Mouse (Mus musculus) hindbrain, embryonic 15.5 days (tissue): ENCODE measurements around the gene Adamtsl5. TPM values are rescaled to one million over a fixed set of nuclear protein-coding genes. Genes with fewer than 3 reads are reported as not detected.

ENCODE experiments used
- ATAC-seq: fragments of 200-750 bp; cut with Nextera tagmentation; 2 replicates; pipeline ENCODE4 v1.8.0; 2017; ENCODE audit warnings: low read depth, moderate number of reproducible peaks, moderate TSS enrichment; ENCODE audit not compliant: low FRiP score
- H3K27ac ChIP-seq: fragments of 300-500 bp; sonication (generic); replicated peaks from 2 replicates; pipeline ENCODE4 v1.5.1; 2015; ENCODE audit warnings: mild to moderate bottlenecking, inconsistent platforms
- H3K27me3 ChIP-seq: fragments of 300-500 bp; sonication (generic); 2 replicates; pipeline ENCODE4 v1.6.1; 2015; ENCODE audit warnings: control low read depth, inconsistent platforms
- H3K36me3 ChIP-seq: fragments of 300-500 bp; sonication (generic); 2 replicates; pipeline ENCODE4 v1.6.1; 2015; ENCODE audit warnings: control low read depth, inconsistent platforms
- H3K4me1 ChIP-seq: fragments of 300-500 bp; sonication (generic); replicated peaks from 2 replicates; pipeline ENCODE4 v1.6.1; 2015; ENCODE audit warnings: control low read depth, inconsistent platforms
- H3K4me2 ChIP-seq: fragments of 300-500 bp; sonication (generic); 2 replicates; pipeline ENCODE4 v1.6.1; 2015; ENCODE audit warnings: moderate library complexity, mild to moderate bottlenecking, inconsistent platforms
- H3K4me3 ChIP-seq: fragments of 300-500 bp; sonication (generic); 2 replicates; pipeline ENCODE4 v1.5.1; 2015; ENCODE audit warnings: mild to moderate bottlenecking, inconsistent platforms
- H3K9ac ChIP-seq: fragments of 300-500 bp; sonication (generic); 2 replicates; pipeline ENCODE4 v1.6.1; 2015; ENCODE audit warnings: inconsistent platforms
- H3K9me3 ChIP-seq: fragments of 300-500 bp; sonication (generic); 2 replicates; pipeline ENCODE4 v1.6.1; 2016; ENCODE audit warnings: control low read depth, inconsistent platforms
- WGBS: fragments of 180-500 bp; shearing (Covaris S2); methylation state at CpG from one replicate; pipeline ENCODE4 v1.1.7; 2015; 5-methylcytosine and 5-hydroxymethylcytosine counted together
- polyA plus RNA-seq: library from polyadenylated mRNA; unstranded; fragments of >200 nt; fragmentation: Nextera tagmentation; extraction: Ambion mirVana; gene quantifications from 2 replicates; pipeline ENCODE4 v1.2.1, GENCODE M21; 2015

Gene Adamtsl5
- polyA plus RNA-seq, 1 experiment from 2014 or later = 1.2 TPM

DNA sequence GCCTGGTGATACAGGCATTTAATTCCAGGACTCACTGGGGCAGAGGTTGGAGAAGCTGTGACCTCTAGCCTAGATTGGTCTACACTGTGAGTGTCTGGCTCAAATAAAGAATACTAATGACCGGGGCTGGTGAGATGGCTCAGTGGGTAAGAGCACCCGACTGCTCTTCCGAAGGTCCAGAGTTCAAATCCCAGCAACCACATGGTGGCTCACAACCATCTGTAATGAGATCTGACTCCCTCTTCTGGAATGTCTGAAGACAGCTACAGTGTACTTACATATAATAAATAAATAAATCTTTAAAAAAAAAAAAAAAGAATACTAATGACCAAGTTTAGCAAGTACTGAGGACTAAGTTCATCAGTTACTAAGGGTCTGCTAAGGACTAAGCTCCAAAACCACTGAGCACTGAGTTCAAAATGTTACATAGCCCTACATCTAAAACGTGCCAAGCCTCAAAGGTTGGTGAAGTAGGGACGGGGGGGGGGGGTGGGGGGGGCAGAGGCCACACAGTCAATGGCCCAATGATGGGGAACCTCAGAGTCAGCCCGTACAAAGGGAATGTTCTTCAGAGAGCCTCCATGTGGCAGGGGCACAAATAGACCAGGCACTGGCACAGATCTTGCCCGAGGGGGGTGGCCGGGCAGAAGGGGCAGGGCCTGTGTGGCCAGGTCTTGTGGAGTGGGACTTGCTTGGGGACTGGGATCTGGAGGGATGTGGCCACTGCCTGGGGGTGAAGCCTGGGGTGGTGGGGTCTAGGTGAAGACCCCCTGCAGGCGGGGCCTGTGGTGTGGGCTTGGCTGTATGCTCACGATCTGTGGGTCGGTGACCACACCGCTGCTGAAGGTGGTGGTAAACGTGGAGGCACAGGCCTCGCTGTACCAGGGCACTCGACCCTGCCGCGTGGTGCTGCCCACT is 23.8 kb downstream of the Adamtsl5 start:
- 73% methylated on average over 17 of the region's 17 CpGs for WGBS
- H3K27ac ChIP-seq = no peak overlapping the region

DNA sequence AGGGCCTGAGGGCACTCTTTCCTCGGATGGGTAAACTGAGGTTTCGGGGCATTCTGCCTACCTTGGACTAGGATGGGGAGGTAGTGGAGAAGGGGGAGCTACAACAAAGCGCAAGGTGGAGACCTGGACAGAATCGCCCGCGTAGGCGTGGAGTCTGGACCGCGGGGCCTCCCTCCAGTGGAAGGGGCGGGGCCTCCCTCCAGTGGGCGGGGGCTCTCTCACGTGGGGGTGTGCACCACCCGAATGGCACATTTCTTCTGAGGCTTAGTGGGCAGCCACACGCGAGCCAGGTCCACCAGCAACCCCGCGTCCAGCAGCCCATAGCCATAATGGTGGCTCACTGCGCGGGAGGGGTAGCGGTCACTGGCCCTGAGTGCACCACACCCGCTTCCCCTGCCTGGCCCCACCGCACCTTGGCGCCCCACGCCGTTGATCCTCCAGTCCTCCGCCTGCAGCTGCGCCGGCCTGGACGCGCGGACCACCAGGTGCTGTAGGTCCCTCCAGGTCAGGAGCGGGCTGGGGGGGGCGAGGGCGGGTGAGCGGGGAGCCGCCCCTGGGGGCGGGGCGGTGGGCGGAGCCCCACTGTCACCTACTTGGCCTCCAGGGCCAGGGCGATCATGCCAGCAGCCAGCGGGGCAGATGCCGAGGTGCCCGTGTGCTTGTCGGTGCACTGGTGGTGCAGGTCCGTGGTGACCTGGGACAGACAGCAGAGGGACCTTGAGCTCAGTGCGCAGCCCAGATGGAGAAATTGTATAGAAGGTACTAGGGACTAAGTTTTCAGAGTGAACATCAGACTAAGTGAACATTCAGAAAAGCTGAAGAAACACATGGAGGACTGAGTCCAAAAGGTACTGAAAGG is 24.7 kb downstream of the Adamtsl5 start:
- Histone ChIP-seq H3K27ac (no peak overlapping the region; the same call in 1 of the 2 replicates), H3K9me3 (no peaks in the 10 kb centered on the region), H3K27me3 (no peaks in the 10 kb centered on the region), H3K9ac (peak overlapping the region; percentile 51), H3K4me1 (peaks cover 26% of the 10 kb centered on the region), H3K4me2 (peak overlapping the region; percentile 93), H3K36me3 (no peaks in the 10 kb centered on the region), H3K4me3 (peak overlapping the region; percentile 50)
- ATAC-seq = 0 out of 2 replicates have a peak, but pooled peaks have one; percentile 9
- 1% methylated on average over 46 of the region's 46 CpGs for WGBS

More for the DNA sequence above, 23.8 kb downstream of the Adamtsl5 start:
- no peaks in the 10 kb centered on the region for H3K9me3 ChIP-seq
- H3K4me1 ChIP-seq = peaks cover 22% of the 10 kb centered on the region
- H3K27me3 ChIP-seq = no peaks in the 10 kb centered on the region
- no peak overlapping the region for H3K9ac ChIP-seq
- no peak for ATAC-seq
- H3K4me2 ChIP-seq = 0 out of 2 replicates have a peak overlapping the region, but pooled peaks have one; percentile 93
- no peak overlapping the region for H3K4me3 ChIP-seq
- no peaks in the 10 kb centered on the region for H3K36me3 ChIP-seq

DNA sequence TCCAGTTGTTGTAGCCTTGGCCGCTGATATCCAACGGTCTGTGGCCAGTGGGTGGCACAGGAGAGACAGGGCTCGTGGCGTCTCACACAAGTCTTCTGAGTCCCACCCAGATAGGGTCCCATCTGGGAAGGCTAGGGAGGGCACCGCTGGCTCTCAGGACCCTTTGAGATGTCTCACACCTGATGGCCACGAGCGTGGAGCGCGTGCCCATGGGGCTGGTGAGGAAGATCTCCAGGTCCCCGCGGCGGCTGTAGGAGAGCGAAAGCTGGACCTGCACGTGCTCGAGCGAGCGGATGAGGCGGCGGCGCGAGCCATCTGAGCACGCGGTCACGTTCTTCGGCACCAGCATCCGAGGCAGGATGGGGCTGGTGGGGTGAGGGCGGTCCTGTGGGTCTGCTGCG is 25.4 kb downstream of the Adamtsl5 start:
- no peak overlapping the region for H3K27ac ChIP-seq
- H3K9ac ChIP-seq = peak overlapping the region; percentile 51
- 3% methylated on average over 28 of the region's 28 CpGs for WGBS
- peaks cover 1% of the 10 kb centered on the region; the same call in 1 of the 2 replicates for H3K36me3 ChIP-seq
- peaks cover 28% of the 10 kb centered on the region for H3K4me1 ChIP-seq
- ATAC-seq = 0 out of 2 replicates have a peak, but pooled peaks have one; percentile 3
- H3K4me3 ChIP-seq = peak overlapping the region; percentile 50
- H3K9me3 ChIP-seq = no peaks in the 10 kb centered on the region
- no peaks in the 10 kb centered on the region for H3K27me3 ChIP-seq
- H3K4me2 ChIP-seq = peak overlapping the region; percentile 93

DNA sequence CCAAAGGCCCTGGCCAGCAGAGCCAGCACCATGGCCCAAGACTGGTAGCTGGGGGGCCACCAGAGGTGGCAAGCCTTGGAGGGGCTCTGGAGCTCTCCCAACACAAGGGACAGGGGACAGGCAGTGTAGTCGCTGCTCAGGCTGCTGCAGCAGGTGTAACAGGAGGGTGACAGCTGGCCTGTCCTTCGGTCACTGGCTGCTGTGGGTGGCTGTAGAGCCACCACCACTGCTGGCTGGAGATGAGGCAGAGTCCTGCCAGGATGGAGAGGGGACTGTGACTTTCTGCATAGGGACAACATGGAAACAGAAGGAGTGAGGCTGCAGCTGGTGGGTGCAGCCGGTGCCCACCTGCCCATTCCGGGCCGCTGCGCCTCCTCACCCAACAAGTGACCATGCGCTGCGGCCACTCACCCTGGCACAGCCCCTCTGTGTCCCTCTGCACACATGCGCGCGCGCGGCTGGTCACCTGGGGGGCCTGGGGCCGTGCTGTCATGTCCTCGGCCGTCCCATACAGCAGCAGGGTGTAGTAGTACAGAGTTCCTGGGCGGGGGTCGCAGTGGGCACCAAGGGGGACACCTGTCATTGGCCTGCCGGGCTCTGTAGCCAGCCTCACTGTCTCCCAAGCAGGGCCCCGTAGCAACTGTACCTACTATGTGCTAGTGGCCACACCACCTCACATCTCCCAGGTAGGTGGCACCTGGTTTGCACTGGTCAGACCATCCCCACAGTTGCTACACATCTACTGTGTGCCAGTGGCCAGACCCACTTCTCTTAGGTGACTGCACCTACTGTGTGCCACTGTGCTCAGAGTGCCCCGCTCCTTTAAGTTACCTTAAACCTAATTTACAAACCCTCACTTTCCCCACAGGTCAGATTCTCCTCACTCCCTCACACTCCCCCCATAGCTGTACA is 26.3 kb downstream of the Adamtsl5 start:
- H3K4me3 ChIP-seq = peak overlapping the region; percentile 50; the same call in 1 of the 2 replicates

DNA sequence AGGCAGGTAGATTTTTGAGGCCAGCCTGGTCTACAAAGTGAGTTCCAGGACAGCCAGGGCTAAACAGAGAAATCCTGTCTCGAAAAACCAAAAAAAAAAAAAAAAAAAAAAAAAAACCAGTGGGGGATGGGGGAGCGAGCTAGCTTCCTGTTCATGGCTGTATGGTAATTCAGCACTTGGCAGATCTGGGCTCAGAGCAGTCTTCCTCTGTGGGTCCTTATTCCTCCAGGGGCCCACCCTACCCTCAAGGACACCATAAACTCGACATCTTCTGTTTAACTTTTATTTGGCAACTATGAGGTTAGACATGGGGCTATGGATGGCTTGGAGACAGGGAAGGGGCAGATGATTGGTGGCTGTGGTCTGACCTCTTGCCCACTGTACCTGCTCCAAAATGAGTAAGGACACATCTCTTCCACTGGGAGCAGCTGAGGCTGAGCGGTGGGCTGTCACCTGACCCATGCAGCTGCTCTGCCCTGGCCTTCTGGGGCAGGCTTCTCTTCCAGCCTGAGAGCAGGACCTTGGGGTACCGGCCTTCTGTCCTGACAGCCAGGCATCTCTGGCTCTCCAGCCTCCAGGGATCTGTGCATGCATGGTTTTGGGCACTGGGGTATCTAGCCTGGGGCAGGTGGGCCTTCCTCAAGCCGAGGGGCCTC is 27.1 kb downstream of the Adamtsl5 start:
- no peak overlapping the region for H3K4me3 ChIP-seq
- H3K27ac ChIP-seq = no peak overlapping the region
- no peak overlapping the region for H3K9ac ChIP-seq
- no peaks in the 10 kb centered on the region for H3K9me3 ChIP-seq
- H3K4me1 ChIP-seq = peaks cover 33% of the 10 kb centered on the region
- WGBS = 72% methylated on average over 6 of the region's 6 CpGs
- no peak for ATAC-seq
- H3K4me2 ChIP-seq = peak overlapping the region; percentile 91; the same call in 1 of the 2 replicates
- H3K36me3 ChIP-seq = peaks cover 16% of the 10 kb centered on the region
- no peaks in the 10 kb centered on the region for H3K27me3 ChIP-seq

More for the DNA sequence above, 26.3 kb downstream of the Adamtsl5 start:
- Histone ChIP-seq H3K9me3 (no peaks in the 10 kb centered on the region), H3K4me1 (peaks cover 28% of the 10 kb centered on the region), H3K4me2 (peak overlapping the region; percentile 93), H3K27me3 (no peaks in the 10 kb centered on the region), H3K9ac (no peak overlapping the region), H3K27ac (no peak overlapping the region), H3K36me3 (peaks cover 10% of the 10 kb centered on the region)
- no peak for ATAC-seq
- WGBS = 90% methylated on average over 21 of the region's 21 CpGs

DNA sequence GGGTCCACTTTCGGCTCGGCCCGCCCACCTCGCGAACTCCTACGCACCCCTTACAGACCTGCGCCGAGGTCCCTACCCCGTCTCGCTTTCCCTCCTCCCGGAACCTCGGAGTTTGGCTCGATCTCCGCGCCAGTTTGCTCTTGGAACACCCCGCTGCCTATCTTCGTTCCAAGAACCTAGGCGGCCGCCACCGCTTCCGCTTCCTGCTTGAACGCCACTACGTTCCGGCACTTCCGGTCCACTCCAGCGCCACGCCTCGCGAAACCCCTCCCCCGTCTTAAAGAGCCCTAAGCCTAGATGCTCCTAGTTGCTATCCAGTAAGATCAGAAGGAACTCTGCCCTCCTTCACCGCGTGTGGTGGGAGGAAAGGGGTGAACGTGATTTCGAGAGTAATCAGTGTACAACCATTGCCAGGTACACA is 27.9 kb downstream of the Adamtsl5 start, which contains the start of gene 2310011J03Rik:
Gene 2310011J03Rik, minus strand, starts transcription at position 198 of the 421 bp plus-strand sequence.
- peak within 1 kb of the TSS; percentile 91 for H3K4me2 ChIP-seq
- peak within 1 kb of the TSS; percentile 58 for H3K9ac ChIP-seq
- peak within 1 kb of the TSS; percentile 44; the same call in 1 of the 2 replicates for H3K27ac ChIP-seq
- peaks cover 24% of the 10 kb centered on the region for H3K36me3 ChIP-seq
- peak within 1 kb of the TSS; percentile 65 for H3K4me3 ChIP-seq
- WGBS = 1% methylated on average over 33 of the region's 34 CpGs
- H3K9me3 ChIP-seq = no peaks in the 10 kb centered on the region
- H3K27me3 ChIP-seq = no peaks in the 10 kb centered on the region
- H3K4me1 ChIP-seq = peaks cover 40% of the 10 kb centered on the region
- ATAC-seq = peak; percentile 45

DNA sequence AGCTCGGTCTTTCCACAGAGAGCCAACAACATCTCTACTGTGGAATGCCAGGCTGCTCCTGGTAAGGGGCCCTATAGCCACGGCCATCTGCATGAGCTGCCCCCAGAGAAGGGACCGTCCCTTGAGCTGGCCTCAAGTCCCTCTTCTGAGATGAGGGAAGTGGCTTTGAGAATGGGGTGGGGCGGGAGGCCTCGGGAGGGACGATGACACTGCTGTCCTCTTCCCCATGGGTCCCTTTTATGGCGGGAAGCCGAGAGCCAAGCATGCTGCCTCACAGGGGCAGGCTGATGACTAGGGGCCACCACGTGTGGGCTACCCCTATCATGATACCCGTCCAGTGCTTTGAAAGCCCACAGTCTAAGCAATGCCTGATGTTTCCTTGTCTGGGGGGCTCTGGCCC is 31.2 kb downstream of the Adamtsl5 start:
- peaks cover 57% of the 10 kb centered on the region for H3K36me3 ChIP-seq
- no peak overlapping the region for H3K4me3 ChIP-seq
- H3K4me2 ChIP-seq = no peak overlapping the region
- H3K9me3 ChIP-seq = no peaks in the 10 kb centered on the region
- H3K4me1 ChIP-seq = peaks cover 55% of the 10 kb centered on the region
- no peak for ATAC-seq
- H3K27me3 ChIP-seq = no peaks in the 10 kb centered on the region
- H3K27ac ChIP-seq = no peak overlapping the region
- 53% methylated on average over 10 of the region's 10 CpGs for WGBS
- H3K9ac ChIP-seq = no peak overlapping the region

DNA sequence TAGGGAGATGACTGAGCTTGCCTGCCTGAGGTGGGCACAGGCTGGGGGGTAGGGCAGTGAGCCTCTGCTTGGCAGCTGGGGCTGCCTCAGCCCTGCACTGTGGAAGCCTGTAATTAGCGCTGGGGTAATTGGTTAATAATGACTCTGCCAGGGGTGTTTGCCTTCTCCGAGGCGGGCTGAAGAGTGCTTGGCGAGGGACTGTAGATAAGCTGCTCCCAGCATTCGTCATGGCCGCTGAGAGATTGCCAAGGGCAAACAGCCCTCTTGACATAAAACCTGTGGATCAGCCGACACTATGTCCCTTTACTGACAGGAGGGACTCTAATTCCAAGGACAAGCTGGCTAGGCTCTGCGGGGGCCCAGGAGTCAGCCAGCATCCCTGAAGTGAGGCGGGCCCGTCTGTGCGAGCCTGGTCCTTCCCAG is 31.8 kb downstream of the Adamtsl5 start:
- Histone ChIP-seq H3K27ac (0 out of 2 replicates have a peak overlapping the region, but pooled peaks have one; percentile 14), H3K4me1 (peaks cover 55% of the 10 kb centered on the region), H3K9me3 (no peaks in the 10 kb centered on the region), H3K36me3 (peaks cover 64% of the 10 kb centered on the region), H3K9ac (no peak overlapping the region), H3K4me2 (no peak overlapping the region), H3K4me3 (no peak overlapping the region), H3K27me3 (no peaks in the 10 kb centered on the region)
- WGBS = 28% methylated on average over 11 of the region's 11 CpGs
- ATAC-seq = no peak

DNA sequence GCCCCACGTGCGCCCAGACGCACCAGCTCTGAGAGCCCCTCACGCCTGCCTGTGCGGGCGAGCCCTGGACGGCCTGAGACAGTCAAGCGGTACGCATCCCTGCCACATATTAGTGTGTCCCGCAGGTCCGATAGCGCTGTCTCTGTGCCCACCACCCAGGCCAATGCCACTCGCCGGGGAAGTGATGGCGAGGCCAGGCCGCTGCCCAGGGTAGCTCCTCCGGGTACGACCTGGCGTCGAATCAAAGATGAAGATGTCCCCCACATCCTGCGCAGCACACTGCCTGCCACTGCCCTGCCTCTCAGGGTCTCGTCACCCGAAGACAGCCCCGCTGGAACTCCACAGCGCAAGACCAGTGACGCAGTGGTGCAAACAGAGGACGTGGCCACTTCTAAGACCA is 32.9 kb downstream of the Adamtsl5 start:
- no peaks in the 10 kb centered on the region for H3K9me3 ChIP-seq
- peaks cover 55% of the 10 kb centered on the region for H3K4me1 ChIP-seq
- H3K27ac ChIP-seq = no peak overlapping the region
- no peaks in the 10 kb centered on the region for H3K27me3 ChIP-seq
- no peak overlapping the region for H3K4me3 ChIP-seq
- no peak for ATAC-seq
- 56% methylated on average over 27 of the region's 27 CpGs for WGBS
- H3K9ac ChIP-seq = no peak overlapping the region
- peaks cover 69% of the 10 kb centered on the region for H3K36me3 ChIP-seq
- H3K4me2 ChIP-seq = no peak overlapping the region

DNA sequence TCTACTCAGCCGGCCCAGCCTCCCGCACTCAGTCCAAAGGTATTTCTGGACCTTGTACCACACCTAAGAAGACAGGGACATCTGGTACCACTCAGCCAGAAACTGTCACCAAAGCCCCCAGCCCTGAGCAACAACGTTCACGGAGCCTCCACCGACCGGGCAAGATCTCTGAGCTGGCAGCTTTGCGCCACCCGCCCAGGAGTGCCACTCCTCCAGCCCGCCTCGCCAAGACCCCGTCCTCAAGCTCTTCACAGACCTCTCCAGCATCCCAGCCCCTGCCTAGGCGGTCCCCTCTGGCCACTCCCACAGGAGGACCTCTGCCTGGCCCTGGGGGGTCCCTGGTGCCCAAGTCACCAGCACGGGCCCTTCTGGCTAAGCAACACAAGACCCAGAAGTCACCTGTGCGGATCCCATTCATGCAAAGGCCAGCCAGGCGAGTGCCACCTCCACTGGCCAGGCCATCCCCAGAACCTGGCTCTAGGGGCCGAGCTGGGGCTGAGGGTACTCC is 33.7 kb downstream of the Adamtsl5 start:
- Histone ChIP-seq H3K9ac (no peak overlapping the region), H3K27ac (no peak overlapping the region), H3K4me1 (peaks cover 49% of the 10 kb centered on the region), H3K4me3 (no peak overlapping the region), H3K4me2 (no peak overlapping the region), H3K36me3 (peaks cover 71% of the 10 kb centered on the region), H3K27me3 (no peaks in the 10 kb centered on the region), H3K9me3 (no peaks in the 10 kb centered on the region)
- ATAC-seq = no peak
- 67% methylated on average over 16 of the region's 16 CpGs for WGBS
